Mouse (Mus musculus) retina, embryonic 14.5 days (tissue): ENCODE measurements around the gene Skp1a.
"Not testable (repeated sequence)": the region's sequence is repeated elsewhere in the genome, so short reads cannot be mapped to it uniquely, and the experiment has no call there.

Experiments
- DNase-seq: peaks from one replicate; pipeline ENCODE4 v3.0.0-alpha.2; 2015; ENCODE audit warnings: low spot score

The Skp1a gene

DNA sequence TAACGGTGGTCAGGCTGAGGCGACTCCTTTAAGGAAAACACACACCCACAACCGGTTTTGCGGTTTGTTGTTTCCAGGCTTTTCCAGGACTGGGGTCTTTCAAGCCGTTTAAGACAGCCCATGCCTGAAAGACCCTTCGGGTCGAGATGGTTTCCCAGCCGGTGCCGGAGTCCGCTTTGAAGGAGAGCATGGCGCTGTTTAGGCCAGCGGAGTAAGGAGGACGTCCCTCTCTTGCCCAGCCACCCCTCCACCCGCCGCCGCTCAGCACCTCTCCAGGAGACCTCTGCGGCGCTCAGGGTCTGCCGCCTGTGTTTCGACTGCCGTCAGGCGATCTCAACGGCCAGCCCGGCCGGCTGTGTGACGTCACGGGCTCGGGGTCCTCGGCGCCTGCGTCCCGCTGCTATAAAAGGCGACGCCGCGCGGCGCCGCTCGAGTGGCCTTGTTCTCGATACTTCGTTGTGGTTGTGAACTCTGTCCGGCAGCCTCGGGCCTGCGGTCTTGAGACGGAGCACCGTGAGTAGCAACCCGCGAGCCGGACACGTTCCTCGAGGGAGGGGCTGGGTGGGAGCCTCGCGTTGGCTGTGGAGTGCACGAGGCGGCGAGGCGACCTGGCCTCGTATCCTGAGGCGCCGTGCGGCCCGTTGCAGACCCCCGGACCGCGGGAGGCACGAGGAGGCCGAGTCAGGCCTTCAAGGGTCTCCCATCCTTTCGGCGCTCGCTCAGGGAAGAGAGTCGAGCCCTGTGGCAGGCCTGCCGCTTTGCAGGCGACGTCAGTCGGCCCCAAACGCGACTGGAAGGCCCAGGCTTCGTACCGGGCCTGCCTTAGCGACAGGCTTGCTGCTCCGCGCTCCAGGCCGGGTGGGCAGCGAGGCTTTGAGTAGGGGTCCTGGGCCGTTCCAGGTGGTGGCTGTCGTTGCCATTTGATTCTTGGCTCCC lies at the start of gene Skp1a:
Gene Skp1a (plus strand): TSS at position 390 of the 936 bp plus-strand sequence.
- peak; percentile 92 for DNase-seq

DNA sequence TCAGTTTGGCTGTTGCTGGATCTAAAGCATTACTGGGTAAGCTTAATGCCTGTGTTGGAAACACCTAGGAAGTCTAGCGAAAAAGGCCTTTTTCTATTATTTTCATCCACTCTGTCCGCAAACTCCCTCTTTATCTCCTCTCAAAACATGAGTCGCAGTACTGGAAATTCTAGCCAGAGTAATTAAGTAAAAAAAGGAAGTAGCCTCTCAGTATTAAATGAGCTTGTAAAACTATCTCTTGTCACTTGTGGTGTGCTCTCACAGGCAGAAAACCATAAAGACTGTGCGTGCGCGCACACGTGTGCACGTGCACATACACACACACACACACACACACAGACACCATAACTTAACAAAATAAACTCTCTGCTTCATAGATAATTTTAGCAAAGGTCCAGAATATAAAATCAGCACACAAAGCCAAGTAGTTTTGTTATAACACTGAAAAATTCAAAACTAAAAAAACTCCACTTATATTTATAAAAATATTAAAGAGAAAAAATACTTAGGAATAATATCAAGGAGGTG lies 35.2 kb upstream of the Skp1a start:
- DNase-seq: not testable (repeated sequence)

DNA sequence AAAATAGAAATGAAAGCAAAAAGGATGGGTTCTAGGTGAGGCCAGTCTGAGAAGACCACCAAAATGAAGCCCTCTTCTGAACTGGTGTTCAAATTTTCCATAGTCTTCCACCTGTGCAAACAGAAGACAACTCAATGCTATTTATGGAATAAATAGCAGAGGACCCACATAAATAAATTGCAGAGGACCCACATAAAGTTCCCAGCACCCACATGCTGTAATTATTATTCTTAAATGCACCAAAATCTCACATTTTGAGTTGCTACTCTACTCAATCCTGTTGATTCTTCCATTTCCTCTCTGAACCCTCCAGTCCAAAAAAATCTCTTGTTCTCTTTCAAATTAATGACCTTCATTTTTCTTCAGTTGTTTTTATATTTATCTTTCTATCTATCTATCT lies 17.9 kb upstream of the Skp1a start, which contains the start of gene Olfr1371:
Gene Olfr1371 (minus strand): TSS at position 101 of the 400 bp plus-strand sequence.
- no peak for DNase-seq

DNA sequence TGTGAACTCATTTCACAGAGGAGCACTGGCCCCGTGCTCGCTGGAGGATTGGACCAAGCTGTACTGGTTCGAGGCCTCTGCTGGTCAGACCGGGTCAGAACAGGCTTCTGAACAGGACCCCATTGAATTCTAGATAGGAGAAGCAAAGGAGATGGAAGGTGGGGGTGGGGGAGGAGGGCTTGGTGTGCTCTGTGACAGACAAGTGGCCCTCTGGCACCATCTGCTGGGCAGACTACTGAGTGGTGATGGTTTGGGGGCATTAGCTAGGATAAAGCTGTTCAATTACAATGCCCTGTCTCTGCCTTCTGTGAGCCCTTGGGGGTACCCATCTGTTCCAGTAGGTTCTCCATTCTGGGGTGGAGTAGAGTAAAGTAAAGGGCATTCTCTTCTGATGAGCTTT lies 11.5 kb upstream of the Skp1a start:
- peak; percentile 91 for DNase-seq

DNA sequence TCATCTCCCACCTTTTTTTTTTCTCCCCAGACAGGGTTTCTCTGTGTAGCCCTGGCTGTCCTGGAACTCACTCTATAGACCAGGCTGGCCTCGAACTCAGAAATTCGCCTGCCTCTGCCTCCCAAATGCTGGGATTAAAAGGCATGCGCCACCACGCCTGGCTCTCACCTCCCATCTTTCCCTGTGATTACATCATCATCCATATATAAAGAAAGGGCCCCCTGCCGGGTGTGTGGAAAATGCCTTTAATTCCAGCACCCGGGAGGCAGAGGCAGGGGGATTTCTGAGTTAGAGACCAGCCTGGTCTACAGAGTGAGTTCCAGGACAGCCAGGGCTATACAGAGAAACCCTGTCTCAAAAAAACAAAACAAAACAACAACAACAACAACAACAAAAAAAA lies 9.9 kb upstream of the Skp1a start:
- not testable (repeated sequence) for DNase-seq

DNA sequence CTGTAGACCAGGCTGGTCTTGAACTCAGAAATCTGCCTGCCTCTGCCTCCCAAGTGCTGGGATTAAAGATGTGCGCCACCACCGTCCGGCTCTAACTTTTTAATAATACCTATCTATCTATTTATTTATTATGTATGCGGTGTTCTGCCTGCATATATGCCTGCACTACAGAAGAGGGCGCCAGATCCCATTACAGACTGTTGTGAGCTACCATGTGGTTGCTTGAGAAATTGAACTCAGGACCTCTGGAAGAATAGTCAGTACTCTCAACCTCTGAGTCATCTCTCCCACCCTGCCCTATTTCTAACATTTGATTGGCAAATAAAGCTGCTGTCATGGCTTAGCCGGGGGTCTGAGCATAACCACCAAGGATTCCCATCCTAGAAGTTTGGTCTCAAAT lies 8.9 kb upstream of the Skp1a start:
- no peak for DNase-seq

DNA sequence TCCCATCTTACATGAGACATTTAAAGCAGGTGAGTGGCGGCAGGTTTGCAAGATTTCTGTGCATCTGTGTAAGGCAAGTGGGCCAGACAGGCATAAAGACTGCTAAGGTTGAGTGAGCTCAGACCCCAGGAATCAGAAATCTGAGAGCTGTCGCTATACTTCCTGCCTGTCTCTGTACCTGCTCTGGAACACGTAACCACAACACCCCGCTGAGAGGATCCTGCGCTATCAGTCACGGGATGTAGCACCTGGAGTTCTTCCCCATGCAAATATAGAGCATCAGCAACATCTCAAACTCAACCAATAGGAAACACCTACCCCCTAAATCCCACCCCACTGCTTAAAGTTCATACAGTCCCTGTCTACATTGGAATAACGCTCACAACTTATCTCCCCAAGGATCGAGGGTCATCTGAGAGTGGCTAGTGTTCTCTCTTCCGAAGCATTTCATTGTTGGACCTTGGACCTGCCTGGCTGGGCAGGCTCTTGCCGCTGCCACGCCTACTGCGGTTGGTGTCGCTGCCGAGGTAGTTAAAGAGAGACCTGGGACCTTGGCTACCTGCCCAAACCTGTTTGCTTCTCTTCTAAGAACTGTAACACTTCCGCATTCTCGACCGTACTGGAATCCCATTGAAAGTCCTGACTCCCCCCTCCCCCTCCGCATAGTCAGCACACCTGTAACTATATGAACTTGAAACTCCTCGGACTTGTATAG lies 7.7 kb upstream of the Skp1a start:
- no peak for DNase-seq

DNA sequence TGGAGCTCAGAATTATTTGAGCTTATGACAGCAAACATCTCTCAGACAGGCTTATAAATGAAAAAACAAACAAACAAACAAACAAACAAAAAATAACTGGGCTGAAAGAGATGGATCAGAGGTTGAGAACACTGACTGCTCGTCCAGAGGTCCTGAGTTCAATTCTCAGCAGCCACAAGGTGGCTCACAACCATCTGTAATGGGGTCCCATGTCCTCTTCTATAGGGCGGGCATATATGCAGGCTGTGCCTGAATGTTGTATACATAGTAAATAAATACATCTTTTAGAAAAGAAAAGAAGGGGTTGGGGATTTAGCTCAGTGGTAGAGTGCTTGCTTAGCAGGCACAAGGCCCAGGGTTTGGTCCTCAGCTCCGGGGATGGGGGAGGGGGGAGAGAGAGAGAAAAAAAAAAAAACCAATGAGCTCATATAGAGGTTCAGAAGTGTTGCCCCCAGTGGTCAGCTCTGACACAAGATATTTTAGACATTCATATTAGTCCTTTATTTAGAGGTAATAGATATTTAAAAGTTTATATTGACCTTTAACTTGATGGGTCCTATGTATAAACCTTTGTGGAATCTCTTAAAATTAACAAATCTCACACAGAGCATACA lies 5.7 kb upstream of the Skp1a start:
- DNase-seq: no peak

DNA sequence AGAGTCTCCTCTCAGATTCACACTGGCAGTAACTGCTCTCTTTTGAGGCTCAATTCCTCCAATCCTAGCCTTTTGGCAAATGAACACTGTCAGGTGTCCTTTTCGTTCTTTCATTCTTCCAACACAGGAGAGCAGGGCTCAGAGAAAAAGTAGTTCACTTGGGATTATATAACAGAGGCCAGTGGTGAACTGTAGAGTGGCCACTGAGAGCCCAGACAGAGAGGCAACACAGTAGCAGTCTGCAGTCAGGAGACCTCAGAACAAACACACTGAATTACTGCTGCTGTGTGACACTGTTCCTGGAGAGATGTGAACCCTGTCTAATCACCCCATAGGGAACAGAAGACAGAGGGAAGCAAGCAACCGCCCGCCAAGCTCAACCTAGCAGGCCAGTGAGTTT lies 4.7 kb upstream of the Skp1a start:
- no peak for DNase-seq

DNA sequence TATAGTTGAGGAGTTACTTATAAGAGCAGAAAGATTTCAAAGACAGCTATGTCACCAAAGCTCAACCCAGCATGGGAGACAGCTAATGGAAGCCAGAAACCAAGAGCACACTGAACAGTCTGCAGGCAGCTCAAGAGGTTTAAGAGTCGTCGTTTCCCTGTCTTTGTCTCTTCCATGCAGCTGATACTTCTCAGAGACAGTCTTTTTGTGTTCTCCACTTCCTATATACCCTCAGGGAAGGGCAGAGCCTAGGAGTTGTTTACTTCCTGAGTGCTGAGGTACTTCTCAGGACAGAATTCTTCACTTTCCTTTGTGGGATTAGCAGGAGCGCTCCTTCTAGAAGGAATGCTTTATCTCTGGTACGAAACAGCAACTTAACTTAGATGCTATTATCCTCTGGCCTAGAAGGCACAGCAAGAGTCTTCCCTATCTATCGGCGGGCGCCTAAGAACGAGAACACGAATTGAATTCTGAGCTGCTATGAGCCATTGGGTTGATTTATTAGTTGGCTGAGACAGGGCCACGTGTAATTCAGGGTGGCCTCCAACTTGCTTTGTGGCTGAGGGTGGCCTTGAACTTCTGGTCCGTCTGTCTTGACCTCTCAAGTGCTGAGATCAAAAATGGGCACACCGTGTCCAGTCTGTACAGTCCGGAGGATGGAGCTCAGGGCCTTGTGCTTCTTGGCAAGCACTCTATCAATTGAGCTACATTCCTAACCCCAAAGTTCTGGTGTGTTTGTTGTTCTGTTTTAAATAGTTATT lies 4.1 kb upstream of the Skp1a start:
- no peak for DNase-seq

DNA sequence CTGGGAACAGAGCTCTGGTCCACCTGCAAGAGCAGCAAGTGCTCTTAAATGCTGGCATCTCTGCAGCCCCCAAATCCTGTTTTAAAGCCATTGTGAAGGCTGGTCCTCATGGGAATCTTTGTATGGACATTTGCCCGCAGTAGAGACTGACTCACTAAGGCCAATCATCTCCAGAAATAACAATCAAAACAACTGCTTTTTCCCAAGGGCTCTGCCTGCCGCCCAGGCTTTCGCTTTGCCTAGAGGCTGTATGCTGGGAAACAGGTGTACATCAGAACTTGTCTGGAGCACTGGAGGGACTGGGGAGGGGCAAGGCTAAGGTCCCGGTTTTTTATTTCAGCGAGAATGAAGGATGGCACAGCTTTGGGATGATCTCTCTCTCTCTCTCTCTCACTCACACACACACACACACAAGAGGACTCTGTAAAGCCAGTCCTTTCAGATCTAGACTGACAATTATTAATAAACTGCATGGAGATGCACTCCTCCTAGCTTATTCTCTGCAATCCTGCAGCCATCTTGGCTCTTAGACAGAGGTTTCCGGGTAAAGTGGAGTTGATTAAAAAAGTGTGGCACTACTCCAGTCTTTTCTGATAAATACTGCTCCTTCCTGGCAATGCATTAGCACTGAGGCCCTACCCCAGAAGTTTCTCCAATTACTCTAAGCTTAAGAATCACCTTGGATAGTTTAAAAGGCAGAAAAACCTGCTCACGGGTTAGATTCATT lies 2.9 kb upstream of the Skp1a start:
- DNase-seq: no peak

DNA sequence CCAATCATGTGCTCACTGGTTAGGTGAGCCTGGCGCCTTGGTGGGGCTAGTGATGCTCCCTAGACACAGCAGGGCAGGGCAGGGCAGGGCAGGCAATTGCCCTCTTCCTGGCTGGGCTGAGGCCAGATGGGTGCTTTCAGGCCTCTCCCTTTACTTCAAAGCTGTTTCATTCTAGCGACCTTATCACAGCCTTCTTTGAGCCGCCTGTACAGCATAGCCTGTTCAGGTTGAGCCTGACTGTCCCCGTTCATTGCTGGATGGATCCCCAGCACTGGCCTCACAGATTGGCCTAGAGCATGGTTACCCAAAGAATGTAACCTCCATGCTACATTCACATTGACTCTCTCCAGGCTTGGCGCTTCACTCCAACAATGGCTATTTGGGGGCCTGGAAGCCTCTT lies 1.1 kb upstream of the Skp1a start:
- DNase-seq: no peak

DNA sequence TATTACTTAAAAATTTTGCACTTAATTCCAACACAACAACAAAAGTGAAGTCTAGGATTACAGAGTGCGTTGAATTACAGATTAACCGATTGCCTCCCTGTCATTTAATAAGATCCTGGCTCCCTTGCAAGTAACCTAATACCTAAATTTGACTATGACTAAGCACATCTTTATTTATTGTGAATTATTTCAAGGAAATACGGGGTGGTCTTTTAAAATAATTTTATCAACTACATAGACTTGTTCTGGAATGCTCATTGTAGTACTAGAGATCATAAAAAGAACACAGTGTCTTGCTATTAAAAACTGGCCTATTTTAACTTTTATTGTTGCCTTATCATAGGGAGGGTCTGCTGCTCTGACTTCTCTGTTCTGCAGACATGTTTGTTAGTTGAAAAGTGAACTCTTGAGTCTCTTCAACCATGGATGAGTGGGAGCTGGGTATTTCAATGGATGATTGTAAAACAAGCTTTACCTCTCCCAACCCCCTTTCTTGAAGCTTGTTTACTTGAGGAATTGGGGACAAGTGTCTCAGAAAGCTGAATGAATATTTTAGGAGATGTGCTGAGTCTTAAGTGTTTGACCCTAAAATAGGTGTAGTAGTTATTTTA lies 1.4 kb downstream of the Skp1a start:
- no peak for DNase-seq

DNA sequence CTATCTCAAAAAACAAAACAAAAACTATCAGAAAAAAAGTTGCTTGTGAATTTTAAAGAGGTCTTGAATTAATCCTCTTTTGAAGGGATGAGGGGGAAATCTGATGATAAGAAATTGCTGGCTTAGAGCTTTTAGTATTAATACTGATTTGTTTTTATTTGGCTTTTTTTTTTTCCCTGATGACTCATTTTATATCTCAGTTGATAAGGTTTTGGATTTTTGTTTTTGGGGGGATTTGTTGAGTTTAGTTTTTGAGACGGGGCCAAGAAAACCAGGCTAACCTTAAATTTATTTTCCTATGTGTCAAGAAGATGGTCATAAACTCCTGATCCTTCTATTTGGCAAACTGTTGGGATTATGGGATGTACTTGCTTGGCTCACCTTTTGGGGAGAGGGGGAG lies 2.1 kb downstream of the Skp1a start:
- no peak for DNase-seq

DNA sequence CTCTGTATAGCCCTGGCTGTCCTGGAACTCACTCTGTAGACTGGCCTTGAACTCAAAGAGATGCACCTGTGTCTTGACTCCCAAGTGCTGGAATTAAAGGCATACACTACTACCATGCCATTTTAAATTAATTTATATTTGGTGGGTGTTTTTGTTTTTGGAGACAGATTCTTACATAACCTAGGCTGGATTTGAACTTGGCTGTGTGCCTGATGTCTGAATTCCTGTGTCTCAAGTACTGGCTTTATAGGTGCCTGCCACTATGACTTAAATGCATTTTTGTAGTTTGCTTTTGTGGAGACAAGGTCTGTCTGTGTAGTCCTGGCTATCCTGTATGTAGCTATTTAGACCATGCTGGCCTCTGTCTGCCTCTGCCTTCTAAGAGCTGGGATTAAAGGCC lies 2.7 kb downstream of the Skp1a start:
- DNase-seq: no peak

DNA sequence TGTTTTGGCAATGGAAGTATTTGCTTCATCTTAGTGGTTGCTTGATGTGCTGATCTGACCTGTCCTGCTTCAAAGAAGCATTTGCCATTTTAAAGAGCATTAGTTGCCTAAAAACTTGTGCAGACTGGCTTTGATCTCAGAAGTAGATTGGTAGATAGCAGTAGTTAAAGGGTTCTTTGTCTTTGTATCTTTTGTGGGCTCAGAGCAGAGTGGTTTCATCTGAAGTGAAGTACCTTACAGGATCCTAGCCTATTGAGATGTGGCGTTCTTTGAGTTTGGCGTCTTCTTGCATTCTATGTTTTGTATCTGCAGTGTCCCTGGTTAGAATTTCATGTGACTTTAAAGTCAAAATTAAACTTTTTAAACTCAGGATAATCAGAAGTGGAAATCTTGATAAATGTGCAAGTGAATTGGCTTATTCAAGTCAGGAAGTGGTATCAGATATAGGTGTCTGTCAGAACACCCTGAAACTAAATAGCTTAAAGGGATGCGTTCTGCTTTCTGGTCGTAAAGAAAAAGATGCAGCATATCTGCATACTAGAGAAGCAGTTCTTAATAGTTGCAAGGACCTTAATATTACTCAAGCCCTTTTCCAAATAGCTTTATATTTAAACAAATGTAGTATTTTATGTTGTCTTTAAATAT lies 9.2 kb downstream of the Skp1a start:
- no peak for DNase-seq

DNA sequence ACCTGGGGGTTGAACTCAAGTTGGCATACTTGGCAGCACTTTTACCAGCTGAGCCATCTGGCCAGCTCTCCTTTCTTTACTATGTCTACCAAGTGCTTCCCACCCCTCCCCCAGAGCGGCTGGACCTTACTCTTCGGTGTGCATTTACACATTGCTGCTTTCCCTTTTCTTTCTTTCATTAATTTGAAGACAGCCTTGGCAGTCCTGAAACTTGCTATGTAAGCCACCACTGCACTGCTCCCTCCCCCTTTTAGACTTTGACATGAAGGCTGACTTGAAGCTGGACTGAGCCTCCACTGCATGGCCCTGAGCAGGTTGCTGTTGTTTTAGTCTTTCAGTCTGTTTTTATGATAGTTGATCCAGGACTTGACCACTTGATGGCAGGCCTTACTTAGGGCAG lies 17.7 kb downstream of the Skp1a start:
- DNase-seq: no peak

DNA sequence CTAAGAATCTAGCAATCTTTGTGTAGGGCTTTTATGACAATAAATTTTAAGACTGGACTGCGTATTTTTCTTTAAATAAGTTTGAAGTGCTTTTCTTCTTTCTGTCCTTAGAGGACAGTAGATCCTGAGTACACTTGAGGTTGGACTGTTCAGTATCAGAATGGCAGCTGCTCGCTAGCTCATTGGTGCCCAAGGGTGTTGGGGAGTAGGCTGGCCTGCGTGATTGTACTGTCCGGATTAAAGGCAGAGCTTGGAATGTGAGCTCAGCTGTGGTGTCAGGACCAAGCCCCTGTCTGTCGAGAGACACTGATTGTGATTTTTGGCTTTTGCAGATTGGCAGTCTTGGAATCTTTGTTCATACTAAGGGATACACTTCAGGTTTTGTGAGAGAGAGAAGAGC lies 20.0 kb downstream of the Skp1a start:
- DNase-seq: no peak

DNA sequence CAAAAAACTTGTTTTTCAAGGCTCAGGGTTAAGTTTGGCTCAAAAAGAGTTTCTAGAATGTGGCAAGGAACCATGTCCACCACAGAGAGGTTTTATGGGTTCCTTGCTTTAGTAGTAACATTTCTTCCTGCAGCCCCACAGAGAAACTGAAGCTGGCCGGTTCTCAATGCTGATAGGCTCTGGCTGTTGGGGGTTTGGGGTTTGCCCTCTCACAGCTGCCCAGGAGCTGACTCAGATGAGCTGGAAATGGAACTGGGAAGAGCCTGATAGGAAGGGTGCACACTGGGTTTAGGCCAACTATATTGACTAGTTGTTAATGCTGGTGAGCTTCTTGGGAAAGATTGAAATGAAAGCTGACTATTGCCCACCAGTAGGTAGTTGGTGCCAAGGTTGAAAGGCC lies 20.9 kb downstream of the Skp1a start:
- DNase-seq: no peak
